Mouse (Mus musculus) G1E (cell line): ENCODE data around the gene Pisd.

ENCODE experiments used
- CTCF ChIP-seq: IDR thresholded peaks from 2 replicates; pipeline ENCODE4 v1.5.1; 2012; ENCODE audit warnings: low read depth, low read length, inconsistent platforms, mixed read lengths
- POLR2AphosphoS5 ChIP-seq: IDR thresholded peaks from 2 replicates; pipeline ENCODE4 v1.6.1; 2012; ENCODE audit warnings: low read depth, low read length, inconsistent platforms; ENCODE audit not compliant: insufficient replicate concordance

DNA sequence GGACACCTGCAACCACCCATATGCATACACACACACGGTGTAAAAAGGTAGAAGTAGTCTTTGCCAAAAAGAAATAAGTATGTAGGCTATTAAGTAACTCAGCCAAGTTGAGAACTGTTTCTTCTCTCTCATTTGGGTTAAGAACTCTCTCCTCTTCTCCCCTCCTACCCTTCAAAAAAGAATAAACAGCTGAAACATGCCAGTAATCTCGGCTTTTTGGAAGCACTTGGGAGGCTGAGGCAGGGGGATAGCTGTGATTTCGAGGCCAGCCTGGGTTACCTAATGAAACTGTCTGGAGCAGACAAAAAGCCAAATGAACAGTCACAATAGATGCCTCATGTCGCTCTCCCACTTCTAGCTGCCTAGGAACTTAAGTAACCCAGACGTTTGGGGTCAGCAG is 720 bp downstream of the Pisd start:
- TF ChIP-seq CTCF (no peak), POLR2AphosphoS5 (no peak)
